Mouse (Mus musculus): ENCODE results near the gene Psmd6. TPM values are rescaled to one million over a fixed set of nuclear protein-coding genes. Genes with fewer than 3 reads are reported as not detected.

Gene Psmd6
- 13.9 and 38.7 TPM in 2 replicates for polyA plus RNA-seq (2012; ENCODE audit: insufficient read depth, low replicate concordance)

- Histone ChIP-seq H3K36me3 (replicated peaks; ENCODE audit: low read length) (peaks cover 41% of the 10 kb centered on the region), H3K27me3 (replicated peaks) (no peaks in the 10 kb centered on the region), H3K9me3 (no peaks in the 10 kb centered on the region), H3K4me3 (replicated peaks) (peak within 1 kb of the TSS; percentile 97), H3K4me1 (peaks cover 26% of the 10 kb centered on the region)
- TF ChIP-seq GATA1 (IDR thresholded peaks at IDR 0.05; ENCODE audit: borderline replicate concordance, low read length) (no peak), FLI1 (IDR thresholded peaks at IDR 0.05; ENCODE audit: low read length) (peak; percentile 30; the same call in 1 of the 2 replicates)
Measured at GRCm38 (mm10) chr14:14120230-14121096, at the start of gene Psmd6. Gene Psmd6, minus strand, starts transcription at chr14:14120984.

DNA sequence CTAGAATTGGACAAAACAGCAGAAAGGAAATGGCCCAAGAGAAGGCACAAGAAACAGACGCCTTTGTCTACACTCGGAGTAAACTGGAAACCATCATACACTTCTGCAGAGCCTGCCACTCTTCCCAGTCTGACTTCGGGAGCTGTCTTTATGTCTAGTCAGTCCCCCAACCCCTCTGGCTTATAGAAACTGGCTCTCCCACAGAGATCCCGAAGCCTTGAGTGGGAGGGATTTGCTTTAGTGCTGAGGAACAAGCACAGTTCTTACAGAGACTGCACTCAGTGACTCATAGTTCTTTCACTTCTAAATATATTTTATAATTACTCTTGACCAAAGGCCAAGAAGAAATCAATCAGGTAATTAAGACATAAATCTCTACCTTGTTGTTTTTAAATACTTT is 10.1 kb downstream of the Psmd6 start:
- Histone ChIP-seq H3K27me3 (replicated peaks) (no peaks in the 10 kb centered on the region), H3K4me3 (replicated peaks) (no peak overlapping the region), H3K36me3 (replicated peaks; ENCODE audit: low read length) (peaks cover 82% of the 10 kb centered on the region), H3K9me3 (no peaks in the 10 kb centered on the region), H3K4me1 (no peaks in the 10 kb centered on the region; the same call in 1 of the 2 replicates)
- no peak for TF ChIP-seq FLI1 (IDR thresholded peaks at IDR 0.05; ENCODE audit: low read length)
- no peak for TF ChIP-seq GATA1 (IDR thresholded peaks at IDR 0.05; ENCODE audit: borderline replicate concordance, low read length)

- Histone ChIP-seq H3K27me3 (replicated peaks) (no peaks in the 10 kb centered on the region), H3K4me3 (replicated peaks) (no peak overlapping the region), H3K36me3 (replicated peaks; ENCODE audit: low read length) (peaks cover 70% of the 10 kb centered on the region), H3K9me3 (no peaks in the 10 kb centered on the region), H3K4me1 (no peaks in the 10 kb centered on the region; the same call in 1 of the 2 replicates)
- TF ChIP-seq GATA1 (IDR thresholded peaks at IDR 0.05; ENCODE audit: borderline replicate concordance, low read length) (no peak), FLI1 (IDR thresholded peaks at IDR 0.05; ENCODE audit: low read length) (no peak)
Measured at GRCm38 (mm10) chr14:14104930-14105318, 15.9 kb downstream of the Psmd6 start.

DNA sequence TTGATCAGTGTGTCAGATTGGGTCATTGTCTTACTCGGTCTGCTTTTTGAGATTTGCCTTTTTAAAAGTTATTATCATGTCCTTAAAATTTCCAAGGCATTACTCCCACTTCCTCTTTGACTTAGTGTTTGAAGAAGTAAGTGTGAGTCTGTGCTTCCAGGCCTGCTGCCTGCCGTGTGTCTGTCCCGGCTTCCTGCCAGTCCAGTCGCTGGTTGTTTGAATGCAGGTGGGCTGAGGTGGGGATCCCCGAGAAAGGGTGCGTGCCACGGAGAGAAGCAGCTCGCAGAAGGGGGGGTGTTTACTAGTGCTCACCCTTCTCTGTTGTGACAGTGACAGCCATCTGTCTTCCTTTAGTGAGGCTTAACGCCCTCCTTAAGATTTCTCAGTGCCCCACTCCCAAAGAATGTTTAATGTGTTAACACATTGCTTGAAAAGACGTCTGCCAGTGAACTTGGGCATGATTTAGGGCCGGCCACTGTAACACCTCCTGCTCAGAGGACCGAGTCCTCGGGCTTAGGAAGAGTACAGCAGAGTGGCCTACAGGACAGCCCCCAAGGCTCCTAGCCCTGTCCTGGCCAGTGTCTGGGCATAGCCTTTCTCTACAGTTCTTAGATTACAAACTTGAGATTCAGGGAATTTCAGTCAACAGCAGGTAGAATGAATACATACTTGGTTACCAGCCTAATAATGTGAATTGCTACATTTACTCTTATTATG is 16.4 kb downstream of the Psmd6 start:
- H3K4me3 ChIP-seq (replicated peaks) = no peak overlapping the region
- H3K9me3 ChIP-seq = no peaks in the 10 kb centered on the region
- no peak for TF ChIP-seq FLI1 (IDR thresholded peaks at IDR 0.05; ENCODE audit: low read length)
- no peak for TF ChIP-seq GATA1 (IDR thresholded peaks at IDR 0.05; ENCODE audit: borderline replicate concordance, low read length)
- no peaks in the 10 kb centered on the region; the same call in 1 of the 2 replicates for H3K4me1 ChIP-seq
- H3K36me3 ChIP-seq (replicated peaks; ENCODE audit: low read length) = peaks cover 73% of the 10 kb centered on the region
- no peaks in the 10 kb centered on the region for H3K27me3 ChIP-seq (replicated peaks)

GRCm38 (mm10) chr14:14101296-14101695 is 19.5 kb downstream of the Psmd6 start:
- Histone ChIP-seq H3K27me3 (replicated peaks) (no peaks in the 10 kb centered on the region), H3K36me3 (replicated peaks; ENCODE audit: low read length) (peaks cover 72% of the 10 kb centered on the region), H3K4me3 (replicated peaks) (no peak overlapping the region), H3K9me3 (no peaks in the 10 kb centered on the region), H3K4me1 (peaks cover 8% of the 10 kb centered on the region; the same call in 1 of the 2 replicates)
- TF ChIP-seq GATA1 (IDR thresholded peaks at IDR 0.05; ENCODE audit: borderline replicate concordance, low read length) (no peak), FLI1 (IDR thresholded peaks at IDR 0.05; ENCODE audit: low read length) (no peak)

DNA sequence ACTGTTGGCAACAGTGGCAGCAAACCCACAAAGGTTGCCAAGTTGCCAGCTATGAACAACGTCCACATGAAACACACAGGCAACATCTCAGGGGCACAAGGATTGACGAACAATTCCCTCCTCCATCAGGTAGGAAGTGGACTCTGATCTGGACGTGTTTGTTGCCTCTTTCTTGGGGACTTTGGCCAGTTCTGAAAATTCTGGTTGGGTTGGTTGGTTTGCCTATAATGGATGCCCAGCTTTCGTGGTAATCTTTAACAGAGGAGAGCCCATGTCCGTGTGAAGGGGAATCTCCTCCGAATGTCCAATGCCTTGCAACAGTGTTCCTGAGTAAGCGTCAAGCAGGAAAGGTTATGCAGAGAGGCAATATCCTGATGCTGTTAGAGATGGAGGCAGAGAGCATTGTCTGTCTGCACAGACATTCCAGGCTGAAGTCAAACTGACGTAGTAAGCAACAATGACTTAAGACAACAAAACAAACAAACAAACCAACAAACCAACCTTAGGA is 20.0 kb downstream of the Psmd6 start:
- TF ChIP-seq GATA1 (IDR thresholded peaks at IDR 0.05; ENCODE audit: borderline replicate concordance, low read length) (no peak), FLI1 (IDR thresholded peaks at IDR 0.05; ENCODE audit: low read length) (no peak)
- Histone ChIP-seq H3K4me3 (replicated peaks) (no peak overlapping the region), H3K4me1 (peaks cover 8% of the 10 kb centered on the region; the same call in 1 of the 2 replicates), H3K36me3 (replicated peaks; ENCODE audit: low read length) (peaks cover 77% of the 10 kb centered on the region), H3K27me3 (replicated peaks) (no peaks in the 10 kb centered on the region), H3K9me3 (no peaks in the 10 kb centered on the region)

- Histone ChIP-seq H3K4me1 (peaks cover 15% of the 10 kb centered on the region; the same call in 1 of the 2 replicates), H3K9me3 (no peaks in the 10 kb centered on the region), H3K27me3 (replicated peaks) (no peaks in the 10 kb centered on the region), H3K4me3 (replicated peaks) (no peak overlapping the region), H3K36me3 (replicated peaks; ENCODE audit: low read length) (peaks cover 78% of the 10 kb centered on the region)
- TF ChIP-seq FLI1 (IDR thresholded peaks at IDR 0.05; ENCODE audit: low read length) (no peak), GATA1 (IDR thresholded peaks at IDR 0.05; ENCODE audit: borderline replicate concordance, low read length) (no peak)
Measured at GRCm38 (mm10) chr14:14098330-14098980, 22.3 kb downstream of the Psmd6 start.

DNA sequence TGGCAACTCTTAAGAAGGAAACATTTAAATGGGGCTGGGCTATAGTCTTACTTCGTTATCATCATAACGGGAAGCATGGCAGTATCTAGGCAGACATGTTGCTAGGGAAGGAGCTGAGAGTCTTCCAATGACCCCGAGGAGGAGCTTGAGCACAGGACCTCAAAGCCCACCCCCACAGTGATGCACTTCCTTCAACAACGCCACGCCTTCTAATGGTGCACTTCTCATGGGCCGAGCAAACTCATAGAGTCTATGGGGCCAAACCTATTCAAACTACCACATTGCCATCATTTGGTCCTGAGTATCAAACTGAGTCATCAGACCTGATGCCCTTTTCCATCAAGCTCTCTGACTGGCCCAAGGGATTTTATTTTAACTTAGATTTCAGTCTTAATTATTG is 30.2 kb downstream of the Psmd6 start:
- Histone ChIP-seq H3K4me1 (peaks cover 42% of the 10 kb centered on the region), H3K9me3 (no peaks in the 10 kb centered on the region), H3K36me3 (replicated peaks; ENCODE audit: low read length) (peaks cover 59% of the 10 kb centered on the region), H3K27me3 (replicated peaks) (no peaks in the 10 kb centered on the region), H3K4me3 (replicated peaks) (no peak overlapping the region)
- TF ChIP-seq GATA1 (IDR thresholded peaks at IDR 0.05; ENCODE audit: borderline replicate concordance, low read length) = no peak

- peaks cover 47% of the 10 kb centered on the region for H3K36me3 ChIP-seq (replicated peaks; ENCODE audit: low read length)
- peak overlapping the region; percentile 88 for H3K4me3 ChIP-seq (replicated peaks)
Measured at GRCm38 (mm10) chr14:14088016-14088791, 32.6 kb downstream of the Psmd6 start.

More at GRCm38 (mm10) chr14:14088016-14088791, 32.6 kb downstream of the Psmd6 start:
- TF ChIP-seq GATA1 (IDR thresholded peaks at IDR 0.05; ENCODE audit: borderline replicate concordance, low read length) (no peak), FLI1 (IDR thresholded peaks at IDR 0.05; ENCODE audit: low read length) (no peak)
- H3K27me3 ChIP-seq (replicated peaks) = no peaks in the 10 kb centered on the region
- H3K4me1 ChIP-seq = peaks cover 37% of the 10 kb centered on the region
- no peaks in the 10 kb centered on the region for H3K9me3 ChIP-seq
